Mouse (Mus musculus) ES-Bruce4 (cell line): ENCODE results near the gene Arap2. TPM values are rescaled to one million over a fixed set of nuclear protein-coding genes. Genes with fewer than 3 reads are reported as not detected.

Source experiments
- H3K27ac ChIP-seq: 2 replicates; pipeline ENCODE4 v1.5.1; 2012; ENCODE audit warnings: low read length, inconsistent platforms; ENCODE audit not compliant: insufficient read depth
- H3K27me3 ChIP-seq: 2 replicates; pipeline ENCODE4 v1.6.1; 2012; ENCODE audit warnings: mild to moderate bottlenecking, low read length, inconsistent platforms; ENCODE audit not compliant: control insufficient read depth, poor library complexity, insufficient read depth, severe bottlenecking
- H3K36me3 ChIP-seq: 2 replicates; pipeline ENCODE4 v1.6.1; 2012; ENCODE audit warnings: inconsistent platforms, mild to moderate bottlenecking, low read length, moderate library complexity; ENCODE audit not compliant: control insufficient read depth, poor library complexity, insufficient read depth, severe bottlenecking
- H3K4me1 ChIP-seq: one replicate; pipeline ENCODE4 v1.8.1; 2011; ENCODE audit warnings: low read length; ENCODE audit not compliant: control insufficient read depth, insufficient read depth
- H3K4me3 ChIP-seq: 2 replicates; pipeline ENCODE4 v1.5.1; 2011; ENCODE audit warnings: low read depth, mild to moderate bottlenecking, low read length
- H3K9ac ChIP-seq: 2 replicates; pipeline ENCODE4 v1.6.1; 2012; ENCODE audit warnings: low read depth, mild to moderate bottlenecking, inconsistent platforms; ENCODE audit not compliant: poor library complexity, severe bottlenecking
- H3K9me3 ChIP-seq: replicated peaks from 2 replicates; pipeline ENCODE4 v1.6.1; 2012; ENCODE audit warnings: mild to moderate bottlenecking, low read length, inconsistent platforms; ENCODE audit not compliant: control insufficient read depth, poor library complexity, insufficient read depth, severe bottlenecking
- CTCF ChIP-seq: IDR thresholded peaks from one replicate; pipeline ENCODE4 v1.8.1; 2011; ENCODE audit warnings: low read depth, low read length
- EP300 ChIP-seq: IDR thresholded peaks from 2 replicates; pipeline ENCODE4 v1.6.1; 2011; ENCODE audit warnings: low read depth, low read length; ENCODE audit not compliant: insufficient read depth
- POLR2A ChIP-seq: IDR thresholded peaks from one replicate; pipeline ENCODE4 v1.8.1; 2011; ENCODE audit warnings: low read length; ENCODE audit not compliant: insufficient read depth
- polyA plus RNA-seq: library from polyadenylated mRNA; stranded (reverse); fragments of >200 nt; gene quantifications from 2 replicates; pipeline ENCODE4 v1.2.4, GENCODE M21; 2011; ENCODE audit warnings: low read depth; ENCODE audit not compliant: missing spikeins, insufficient read depth, insufficient read length

Gene Arap2
- polyA plus RNA-seq, 1 experiment: 36.8 TPM

- Histone ChIP-seq H3K27me3 (no peaks in the 10 kb centered on the region), H3K9ac (no peak overlapping the region), H3K4me3 (no peak overlapping the region), H3K9me3 (no peaks in the 10 kb centered on the region), H3K36me3 (no peaks in the 10 kb centered on the region), H3K27ac (no peak overlapping the region), H3K4me1 (peaks cover 3% of the 10 kb centered on the region)
- TF ChIP-seq POLR2A (no peak), EP300 (no peak)
Measured at GRCm38 (mm10) chr5:62763046-62763445, 2.9 kb downstream of the Arap2 start.

GRCm38 (mm10) chr5:62762298-62762960 is 3.5 kb downstream of the Arap2 start:
- H3K9ac ChIP-seq: no peak overlapping the region
- H3K27ac ChIP-seq: no peak overlapping the region

GRCm38 (mm10) chr5:62760791-62761504 is 5.0 kb downstream of the Arap2 start:
- Histone ChIP-seq H3K9me3 (no peaks in the 10 kb centered on the region), H3K27me3 (no peaks in the 10 kb centered on the region), H3K9ac (no peak overlapping the region), H3K36me3 (no peaks in the 10 kb centered on the region), H3K4me3 (no peak overlapping the region), H3K4me1 (peaks cover 3% of the 10 kb centered on the region), H3K27ac (no peak overlapping the region)
- TF ChIP-seq CTCF (no peak), EP300 (no peak), POLR2A (no peak)

More at GRCm38 (mm10) chr5:62762298-62762960, 3.5 kb downstream of the Arap2 start:
- Histone ChIP-seq H3K4me1 (peaks cover 3% of the 10 kb centered on the region), H3K4me3 (no peak overlapping the region), H3K27me3 (no peaks in the 10 kb centered on the region), H3K9me3 (no peaks in the 10 kb centered on the region), H3K36me3 (no peaks in the 10 kb centered on the region)
- TF ChIP-seq EP300: no peak
- no peak for TF ChIP-seq CTCF
- TF ChIP-seq POLR2A: no peak

- Histone ChIP-seq H3K9me3 (no peaks in the 10 kb centered on the region), H3K27me3 (no peaks in the 10 kb centered on the region), H3K27ac (no peak overlapping the region), H3K4me3 (no peak overlapping the region), H3K36me3 (no peaks in the 10 kb centered on the region), H3K9ac (no peak overlapping the region), H3K4me1 (no peaks in the 10 kb centered on the region)
- TF ChIP-seq CTCF: no peak
- TF ChIP-seq POLR2A: no peak
- no peak for TF ChIP-seq EP300
Measured at GRCm38 (mm10) chr5:62755808-62756527, 10.0 kb downstream of the Arap2 start.

- H3K4me1 ChIP-seq: no peaks in the 10 kb centered on the region
- TF ChIP-seq EP300 (no peak), POLR2A (no peak), CTCF (no peak)
- H3K4me3 ChIP-seq: no peak overlapping the region
- H3K27me3 ChIP-seq: no peaks in the 10 kb centered on the region
- H3K9ac ChIP-seq: no peak overlapping the region
- no peaks in the 10 kb centered on the region for H3K9me3 ChIP-seq
- H3K36me3 ChIP-seq: no peaks in the 10 kb centered on the region
- H3K27ac ChIP-seq: no peak overlapping the region
Measured at GRCm38 (mm10) chr5:62752934-62753333, 13.0 kb downstream of the Arap2 start.

- H3K9me3 ChIP-seq: no peaks in the 10 kb centered on the region
- H3K4me1 ChIP-seq: no peaks in the 10 kb centered on the region
- no peak overlapping the region for H3K9ac ChIP-seq
- no peaks in the 10 kb centered on the region for H3K36me3 ChIP-seq
- TF ChIP-seq CTCF (no peak), EP300 (no peak), POLR2A (no peak)
- no peak overlapping the region for H3K4me3 ChIP-seq
- no peak overlapping the region for H3K27ac ChIP-seq
- no peaks in the 10 kb centered on the region for H3K27me3 ChIP-seq
Measured at GRCm38 (mm10) chr5:62751692-62752091, 14.3 kb downstream of the Arap2 start.
